Mouse (Mus musculus): ENCODE measurements around the gene Mypn. TPM values are rescaled to one million over a fixed set of nuclear protein-coding genes. Genes with fewer than 3 reads are reported as not detected.
A peak's percentile ranks its signal among the peaks of the same experiment; 100 is the strongest.

Mypn gene
- total and polyA plus RNA-seq, 2 experiments from 2014 or later, result 12.7 to 26.5 TPM

- no peaks in the 10 kb centered on the region for H3K27me3 ChIP-seq (ENCODE audit: control insufficient read depth, insufficient read depth, low read length)
- peak overlapping the region; percentile 56 for H3K4me2 ChIP-seq (ENCODE audit: low read depth, low read length)
- ATAC-seq (ENCODE audit: insufficient read depth, low read depth) (no peak), DNase-seq (ENCODE audit: low spot score) (no peak)
- H3K36me3 ChIP-seq (replicated peaks; ENCODE audit: control insufficient read depth, insufficient read depth, low read length), result no peaks in the 10 kb centered on the region
- H3K27ac ChIP-seq (ENCODE audit: low read depth), result peak overlapping the region; percentile 34; the same call in 1 of the 2 replicates
- H3K4me1 ChIP-seq (ENCODE audit: control insufficient read depth, insufficient read depth), result peaks cover 4% of the 10 kb centered on the region; the same call in 1 of the 2 replicates
- H3K9ac ChIP-seq (replicated peaks; ENCODE audit: low read depth, low read length), result no peak overlapping the region
- no peak overlapping the region for H3K4me3 ChIP-seq (ENCODE audit: low read depth, low read length)
- no peaks in the 10 kb centered on the region for H3K9me3 ChIP-seq (replicated peaks; ENCODE audit: control insufficient read depth, low read length)
- 59% methylated on average over 8 of the region's 8 CpGs for WGBS
- TF ChIP-seq EP300 (IDR thresholded peaks at IDR 0.05; ENCODE audit: low read depth) (no peak), CTCF (IDR thresholded peaks at IDR 0.05; ENCODE audit: low read depth) (no peak)
Observed at GRCm38 (mm10) chr10:63201534-63201933, 2.2 kb downstream of the Mypn start.

DNA sequence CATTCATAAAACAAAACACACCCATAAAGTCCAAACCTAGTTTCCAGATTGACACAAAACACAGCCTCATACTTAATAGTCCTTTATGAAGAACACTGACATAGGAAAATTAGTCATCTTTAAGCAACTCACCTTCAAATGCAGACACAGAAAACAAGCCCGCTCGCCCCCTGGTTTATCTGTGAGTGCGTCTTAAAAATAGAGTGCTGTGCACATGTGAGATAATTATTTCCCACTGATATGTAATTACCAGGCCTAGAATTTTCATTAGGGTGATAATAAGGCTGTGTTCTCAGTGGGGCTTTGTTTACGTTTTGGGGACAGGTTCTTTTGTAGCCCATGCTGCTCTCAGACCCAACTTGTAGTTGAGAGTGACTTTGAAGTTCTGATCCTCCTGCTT lies 4.7 kb downstream of the Mypn start:
- no peak overlapping the region for H3K27ac ChIP-seq (ENCODE audit: low read depth)
- no peaks in the 10 kb centered on the region for H3K36me3 ChIP-seq (replicated peaks; ENCODE audit: control insufficient read depth, insufficient read depth, low read length)
- no peak for DNase-seq (ENCODE audit: low spot score)
- 34% methylated on average over 4 of the region's 4 CpGs for WGBS
- TF ChIP-seq CTCF (IDR thresholded peaks at IDR 0.05; ENCODE audit: low read depth) (no peak), EP300 (IDR thresholded peaks at IDR 0.05; ENCODE audit: low read depth) (no peak)
- H3K9me3 ChIP-seq (replicated peaks; ENCODE audit: control insufficient read depth, low read length), result no peaks in the 10 kb centered on the region
- no peak for ATAC-seq (ENCODE audit: insufficient read depth, low read depth)
- H3K4me1 ChIP-seq (ENCODE audit: control insufficient read depth, insufficient read depth), result peaks cover 4% of the 10 kb centered on the region; the same call in 1 of the 2 replicates
- H3K4me3 ChIP-seq (ENCODE audit: low read depth, low read length), result no peak overlapping the region
- no peak overlapping the region for H3K9ac ChIP-seq (replicated peaks; ENCODE audit: low read depth, low read length)
- H3K27me3 ChIP-seq (ENCODE audit: control insufficient read depth, insufficient read depth, low read length), result no peaks in the 10 kb centered on the region
- H3K4me2 ChIP-seq (ENCODE audit: low read depth, low read length), result peak overlapping the region; percentile 35

DNA sequence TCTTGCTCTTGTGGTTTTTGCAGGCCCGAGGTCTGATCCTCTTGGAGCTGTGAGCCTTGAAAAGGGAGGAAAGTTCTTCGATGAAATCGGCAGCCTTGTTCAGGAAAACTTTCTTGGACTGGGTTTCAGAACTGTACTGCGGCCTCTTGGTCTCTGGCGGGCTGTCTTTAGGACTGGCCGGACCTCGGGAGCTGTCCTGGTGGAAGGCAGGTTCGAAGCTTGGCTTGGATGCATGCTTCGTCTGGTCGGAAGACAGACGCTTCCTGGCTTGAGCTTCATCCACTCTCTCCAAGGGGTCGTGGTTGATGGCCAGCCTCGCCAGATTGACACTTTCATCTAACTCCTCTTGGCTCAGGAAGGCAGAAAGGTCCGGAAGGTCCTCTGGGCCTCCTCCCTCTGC lies 11.0 kb downstream of the Mypn start:
- no peak for TF ChIP-seq EP300 (IDR thresholded peaks at IDR 0.05; ENCODE audit: low read depth)
- no peak for TF ChIP-seq CTCF (IDR thresholded peaks at IDR 0.05; ENCODE audit: low read depth)
- Histone ChIP-seq H3K4me1 (ENCODE audit: control insufficient read depth, insufficient read depth) (peaks cover 10% of the 10 kb centered on the region; the same call in 1 of the 2 replicates), H3K4me3 (ENCODE audit: low read depth, low read length) (no peak overlapping the region), H3K27me3 (ENCODE audit: control insufficient read depth, insufficient read depth, low read length) (no peaks in the 10 kb centered on the region), H3K27ac (ENCODE audit: low read depth) (no peak overlapping the region), H3K36me3 (replicated peaks; ENCODE audit: control insufficient read depth, insufficient read depth, low read length) (peaks cover 12% of the 10 kb centered on the region), H3K9me3 (replicated peaks; ENCODE audit: control insufficient read depth, low read length) (no peaks in the 10 kb centered on the region), H3K4me2 (ENCODE audit: low read depth, low read length) (no peak overlapping the region), H3K9ac (replicated peaks; ENCODE audit: low read depth, low read length) (no peak overlapping the region)
- DNase-seq (ENCODE audit: low spot score) (no peak), ATAC-seq (ENCODE audit: insufficient read depth, low read depth) (no peak)
- WGBS, result 86% methylated on average over 14 of the region's 14 CpGs

GRCm38 (mm10) chr10:63192276-63192675 lies 11.5 kb downstream of the Mypn start:
- Histone ChIP-seq H3K27ac (ENCODE audit: low read depth) (no peak overlapping the region), H3K4me2 (ENCODE audit: low read depth, low read length) (no peak overlapping the region), H3K9me3 (replicated peaks; ENCODE audit: control insufficient read depth, low read length) (no peaks in the 10 kb centered on the region), H3K4me1 (ENCODE audit: control insufficient read depth, insufficient read depth) (peaks cover 10% of the 10 kb centered on the region; the same call in 1 of the 2 replicates), H3K9ac (replicated peaks; ENCODE audit: low read depth, low read length) (no peak overlapping the region), H3K36me3 (replicated peaks; ENCODE audit: control insufficient read depth, insufficient read depth, low read length) (peaks cover 12% of the 10 kb centered on the region), H3K27me3 (ENCODE audit: control insufficient read depth, insufficient read depth, low read length) (no peaks in the 10 kb centered on the region), H3K4me3 (ENCODE audit: low read depth, low read length) (no peak overlapping the region)
- ATAC-seq (ENCODE audit: insufficient read depth, low read depth) (no peak), DNase-seq (ENCODE audit: low spot score) (no peak)
- TF ChIP-seq CTCF (IDR thresholded peaks at IDR 0.05; ENCODE audit: low read depth) (no peak), EP300 (IDR thresholded peaks at IDR 0.05; ENCODE audit: low read depth) (no peak)
- WGBS, result 67% methylated on average over 18 of the region's 18 CpGs

DNA sequence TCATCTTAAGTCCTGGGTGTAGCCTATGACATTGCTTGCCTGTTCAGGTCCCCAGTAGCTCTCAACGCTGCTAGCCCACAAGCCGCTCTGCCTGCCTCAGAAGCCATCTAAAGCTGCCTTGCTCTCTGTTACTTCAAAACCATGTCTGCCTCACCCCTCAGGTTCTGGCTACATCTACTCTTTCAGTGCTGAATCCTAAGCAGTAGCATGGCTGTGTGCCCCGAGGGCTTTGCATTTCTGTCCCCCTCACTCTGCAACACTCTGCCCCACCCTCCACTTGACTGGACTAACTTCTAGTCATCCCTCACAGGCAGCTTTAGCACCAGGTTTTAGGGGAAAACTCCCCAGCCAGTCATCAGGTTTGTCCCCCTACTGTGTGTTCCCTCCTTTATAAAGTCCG lies 19.3 kb downstream of the Mypn start:
- Histone ChIP-seq H3K9me3 (replicated peaks; ENCODE audit: control insufficient read depth, low read length) (no peaks in the 10 kb centered on the region), H3K36me3 (replicated peaks; ENCODE audit: control insufficient read depth, insufficient read depth, low read length) (no peaks in the 10 kb centered on the region), H3K4me1 (ENCODE audit: control insufficient read depth, insufficient read depth) (0 out of 2 replicates have a peak, but pooled peaks cover 5% of the 10 kb centered on the region), H3K9ac (replicated peaks; ENCODE audit: low read depth, low read length) (no peak overlapping the region), H3K27ac (ENCODE audit: low read depth) (no peak overlapping the region), H3K4me3 (ENCODE audit: low read depth, low read length) (no peak overlapping the region), H3K4me2 (ENCODE audit: low read depth, low read length) (no peak overlapping the region), H3K27me3 (ENCODE audit: control insufficient read depth, insufficient read depth, low read length) (no peaks in the 10 kb centered on the region)
- 72% methylated on average over 4 of the region's 4 CpGs for WGBS
- TF ChIP-seq CTCF (IDR thresholded peaks at IDR 0.05; ENCODE audit: low read depth) (no peak), EP300 (IDR thresholded peaks at IDR 0.05; ENCODE audit: low read depth) (no peak)
- DNase-seq (ENCODE audit: low spot score) (no peak), ATAC-seq (ENCODE audit: insufficient read depth, low read depth) (no peak)

- 79% methylated on average over 5 of the region's 5 CpGs for WGBS
- no peaks in the 10 kb centered on the region for H3K36me3 ChIP-seq (replicated peaks; ENCODE audit: control insufficient read depth, insufficient read depth, low read length)
- H3K4me2 ChIP-seq (ENCODE audit: low read depth, low read length), result no peak overlapping the region
- no peak for DNase-seq (ENCODE audit: low spot score)
- no peaks in the 10 kb centered on the region for H3K27me3 ChIP-seq (ENCODE audit: control insufficient read depth, insufficient read depth, low read length)
- no peak overlapping the region for H3K27ac ChIP-seq (ENCODE audit: low read depth)
- no peaks in the 10 kb centered on the region for H3K9me3 ChIP-seq (replicated peaks; ENCODE audit: control insufficient read depth, low read length)
- H3K9ac ChIP-seq (replicated peaks; ENCODE audit: low read depth, low read length), result no peak overlapping the region
- no peak overlapping the region for H3K4me3 ChIP-seq (ENCODE audit: low read depth, low read length)
- ATAC-seq (ENCODE audit: insufficient read depth, low read depth), result no peak
- TF ChIP-seq CTCF (IDR thresholded peaks at IDR 0.05; ENCODE audit: low read depth), result no peak
- TF ChIP-seq EP300 (IDR thresholded peaks at IDR 0.05; ENCODE audit: low read depth), result no peak
- no peaks in the 10 kb centered on the region; the same call in 1 of the 2 replicates for H3K4me1 ChIP-seq (ENCODE audit: control insufficient read depth, insufficient read depth)
Observed at GRCm38 (mm10) chr10:63182177-63182768, 21.5 kb downstream of the Mypn start.
